Mouse (Mus musculus) embryonic fibroblast, embryonic 13.5 days (primary cell): ENCODE results near the gene Rasgef1a. TPM values are rescaled to one million over a fixed set of nuclear protein-coding genes. Genes with fewer than 3 reads are reported as not detected.

Experiments
- H3K27ac ChIP-seq: 2 replicates; pipeline ENCODE4 v1.5.1; 2012; ENCODE audit warnings: low read length, control low read depth, inconsistent platforms; ENCODE audit not compliant: insufficient read depth
- H3K4me1 ChIP-seq: 2 replicates; pipeline ENCODE4 v1.6.1; 2011; ENCODE audit warnings: low read length; ENCODE audit not compliant: control insufficient read depth, insufficient read depth
- H3K4me3 ChIP-seq: 2 replicates; pipeline ENCODE4 v1.5.1; 2011; ENCODE audit warnings: mild to moderate bottlenecking, control low read depth, low read length; ENCODE audit not compliant: insufficient read depth
- CTCF ChIP-seq: IDR thresholded peaks from 2 replicates; pipeline ENCODE4 v1.5.1; 2011; ENCODE audit warnings: mild to moderate bottlenecking, control low read depth, low read length, moderate library complexity, borderline replicate concordance; ENCODE audit not compliant: insufficient read depth
- POLR2A ChIP-seq: IDR thresholded peaks from 2 replicates; pipeline ENCODE4 v1.6.1; 2011; ENCODE audit warnings: low read depth, mild to moderate bottlenecking, control low read depth, low read length, moderate library complexity
- polyA plus RNA-seq: library from polyadenylated mRNA; stranded (reverse); fragments of >200 nt; gene quantifications from 2 replicates; pipeline ENCODE4 v1.2.4, GENCODE M21; 2011; ENCODE audit warnings: low read depth; ENCODE audit not compliant: missing spikeins, insufficient read length

Rasgef1a gene
- polyA plus RNA-seq, 1 experiment = not detected

DNA sequence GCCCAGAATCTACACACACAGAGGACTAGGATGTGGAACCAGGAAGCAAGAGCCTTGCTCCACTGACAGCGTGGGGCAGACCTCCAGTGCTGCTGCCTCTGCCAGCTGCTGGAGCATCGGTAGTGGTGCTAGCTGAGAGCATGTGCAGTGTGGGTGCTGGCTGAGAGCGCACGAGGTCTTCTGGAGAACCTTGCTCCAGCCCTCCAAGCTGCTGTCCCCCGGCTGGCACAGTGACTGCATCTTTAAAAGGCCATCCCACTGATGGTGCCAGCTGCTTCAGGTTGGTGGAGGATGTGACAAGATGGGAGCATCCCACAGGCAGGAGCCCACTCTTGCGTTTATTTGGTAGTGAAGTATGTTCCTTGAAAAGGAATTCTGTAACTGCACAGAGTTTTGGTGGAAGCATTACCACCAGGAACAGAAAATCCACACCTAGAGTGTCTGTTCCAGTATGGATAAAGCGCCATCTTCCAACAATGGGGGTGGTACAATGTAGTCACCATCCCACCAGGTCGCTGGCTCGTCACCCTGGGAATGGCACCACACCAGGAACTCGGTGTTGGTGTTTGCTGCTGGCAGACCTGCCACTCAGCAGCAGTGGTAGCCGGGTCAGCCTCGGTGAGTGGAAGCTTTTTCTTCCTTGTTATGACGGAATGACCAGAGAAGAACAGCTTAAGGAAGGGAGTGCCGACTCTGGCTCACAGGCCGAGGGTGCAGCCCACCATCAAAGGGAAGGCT, 11.8 kb downstream of the Rasgef1a start:
- TF ChIP-seq POLR2A = no peak
- TF ChIP-seq CTCF = no peak
- H3K4me3 ChIP-seq = no peak overlapping the region
- no peaks in the 10 kb centered on the region for H3K4me1 ChIP-seq
- no peak overlapping the region for H3K27ac ChIP-seq

DNA sequence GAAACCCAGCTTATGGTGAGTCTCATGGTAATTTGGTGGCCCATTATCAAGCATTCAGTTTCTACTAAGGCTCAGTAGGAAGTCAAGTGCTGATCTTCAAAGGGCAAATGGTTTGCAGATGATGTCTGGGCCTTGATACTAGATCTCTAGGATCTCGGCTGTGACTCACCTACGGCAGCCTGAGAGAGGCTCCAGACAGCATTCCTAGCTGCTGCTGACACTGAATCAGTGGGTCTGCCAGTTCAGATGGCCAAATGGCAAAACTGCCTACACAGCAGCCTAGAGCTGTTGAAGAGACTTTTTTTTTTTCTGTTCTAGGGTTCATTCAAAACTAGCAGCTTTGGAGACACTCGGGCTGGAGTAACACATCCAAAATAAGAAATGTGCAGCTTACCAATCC, 15.8 kb downstream of the Rasgef1a start:
- Histone ChIP-seq H3K27ac (no peak overlapping the region), H3K4me3 (no peak overlapping the region), H3K4me1 (no peaks in the 10 kb centered on the region)
- TF ChIP-seq POLR2A (no peak), CTCF (no peak)

DNA sequence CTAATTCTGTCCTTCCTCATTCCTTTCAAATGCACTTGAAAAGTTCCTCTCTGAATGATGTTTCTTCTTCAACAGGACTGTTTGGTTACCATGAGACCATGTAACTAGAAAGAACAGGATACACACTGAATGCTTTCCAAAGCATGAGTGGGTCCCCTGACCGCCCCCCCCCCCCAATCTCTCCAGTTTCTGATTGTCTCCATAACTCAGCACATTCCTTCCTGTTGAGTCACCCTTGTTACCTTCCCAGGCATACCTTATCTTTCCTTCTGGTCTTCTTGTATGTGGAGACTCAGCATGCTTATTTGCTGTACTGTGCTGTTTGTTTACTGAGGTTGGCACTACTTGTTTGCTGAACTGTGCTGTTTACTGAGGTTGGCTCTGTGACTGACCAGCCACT, 20.2 kb downstream of the Rasgef1a start:
- TF ChIP-seq CTCF = no peak
- TF ChIP-seq POLR2A = no peak
- Histone ChIP-seq H3K4me1 (no peaks in the 10 kb centered on the region), H3K27ac (no peak overlapping the region), H3K4me3 (no peak overlapping the region)

DNA sequence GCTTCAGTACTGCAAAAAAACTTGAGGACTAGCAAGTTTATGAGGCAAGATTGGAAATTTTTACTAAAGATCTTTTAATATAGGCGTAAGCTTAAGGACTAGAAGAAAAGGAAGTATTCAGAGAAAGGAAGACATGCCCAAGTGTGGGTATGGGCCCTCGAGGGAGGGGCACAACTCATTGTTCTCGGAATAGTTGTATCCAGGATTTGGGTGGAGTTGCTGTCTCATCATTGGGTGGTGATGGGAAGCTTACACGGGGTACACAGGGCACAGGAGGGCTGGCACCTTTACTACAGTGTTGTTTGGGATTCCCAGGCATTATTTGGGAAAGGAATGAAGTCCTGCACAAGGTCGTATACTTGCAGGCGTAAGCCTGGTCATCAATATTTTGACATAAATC, 24.4 kb downstream of the Rasgef1a start:
- H3K4me3 ChIP-seq = no peak overlapping the region
- no peak overlapping the region for H3K27ac ChIP-seq
- TF ChIP-seq CTCF (no peak), POLR2A (no peak)
- no peaks in the 10 kb centered on the region for H3K4me1 ChIP-seq

DNA sequence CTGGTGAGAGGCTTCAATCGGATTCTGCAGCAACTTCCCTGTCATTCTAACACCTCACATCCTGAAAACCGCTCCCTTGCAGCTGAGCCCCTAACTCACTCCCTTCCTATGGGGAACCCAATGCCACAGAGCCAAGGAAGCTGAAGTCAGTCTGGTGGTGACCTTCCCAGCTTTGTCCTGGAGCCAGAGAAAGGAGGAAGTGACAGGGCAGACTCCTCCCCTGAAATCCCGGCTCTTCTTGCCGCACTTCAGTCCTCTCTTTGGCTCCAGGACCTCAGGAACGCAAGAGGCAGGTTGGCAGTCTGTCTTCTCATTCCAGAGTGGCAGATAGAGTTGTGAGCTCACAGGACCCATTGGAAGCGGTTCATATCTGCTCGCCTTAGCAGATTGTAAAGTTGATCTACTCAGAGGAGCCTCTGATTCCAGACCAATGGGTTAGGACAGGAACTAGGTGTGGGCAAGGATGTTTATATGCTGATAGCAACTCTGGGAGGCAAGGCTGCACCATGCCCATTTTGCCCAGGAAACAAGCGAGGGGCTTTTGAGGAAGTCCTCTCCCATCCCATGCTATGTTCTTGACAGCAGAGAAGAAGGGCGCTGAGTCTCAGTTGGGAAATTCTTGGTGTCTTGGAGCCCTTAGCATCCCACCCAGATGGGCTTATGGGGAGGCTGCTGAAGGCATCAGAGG, 25.0 kb downstream of the Rasgef1a start:
- Histone ChIP-seq H3K4me3 (no peak overlapping the region), H3K4me1 (no peaks in the 10 kb centered on the region), H3K27ac (no peak overlapping the region)
- TF ChIP-seq POLR2A (no peak), CTCF (no peak)

DNA sequence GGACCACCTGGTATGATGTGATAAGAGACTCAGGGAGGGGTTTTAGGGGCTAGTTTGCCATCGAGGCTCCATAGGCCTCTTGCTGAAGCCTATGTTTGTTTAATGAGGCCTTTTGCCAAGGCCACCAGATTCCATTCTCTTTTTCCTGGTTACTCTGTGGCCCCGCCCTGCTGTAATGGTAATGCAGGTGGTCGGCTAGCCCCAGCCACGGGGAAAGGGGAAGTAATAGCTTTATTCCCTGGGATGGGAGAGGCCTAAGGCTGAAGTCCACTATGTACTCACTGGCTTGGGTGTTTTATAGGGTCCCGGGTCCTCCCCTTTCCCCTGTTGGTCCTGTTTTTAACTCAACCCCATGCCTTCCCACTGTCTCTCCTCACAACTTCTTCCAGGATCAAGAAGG, 25.6 kb downstream of the Rasgef1a start:
- Histone ChIP-seq H3K4me3 (no peak overlapping the region), H3K4me1 (no peaks in the 10 kb centered on the region), H3K27ac (no peak overlapping the region)
- no peak for TF ChIP-seq POLR2A

DNA sequence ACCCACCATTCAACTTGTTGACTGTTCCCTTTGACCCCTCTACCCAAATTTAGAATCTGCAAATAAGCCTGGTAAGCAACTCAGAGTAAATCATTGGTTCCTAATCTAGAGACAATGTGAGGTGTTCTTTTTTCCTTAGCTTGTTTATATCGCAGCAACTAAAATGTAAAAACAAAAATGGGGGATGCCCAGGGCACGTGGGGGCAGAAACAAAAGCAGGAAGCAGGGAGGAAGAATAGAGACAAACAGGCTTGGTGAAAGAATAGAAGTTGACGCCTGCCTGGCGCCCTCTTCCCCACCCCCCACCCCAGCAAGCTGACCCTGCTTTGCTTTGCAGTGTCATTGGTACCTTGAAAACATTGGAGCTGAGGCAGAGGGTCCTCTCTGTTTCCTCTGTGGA, 33.9 kb downstream of the Rasgef1a start:
- no peak for TF ChIP-seq POLR2A
- TF ChIP-seq CTCF = no peak

DNA sequence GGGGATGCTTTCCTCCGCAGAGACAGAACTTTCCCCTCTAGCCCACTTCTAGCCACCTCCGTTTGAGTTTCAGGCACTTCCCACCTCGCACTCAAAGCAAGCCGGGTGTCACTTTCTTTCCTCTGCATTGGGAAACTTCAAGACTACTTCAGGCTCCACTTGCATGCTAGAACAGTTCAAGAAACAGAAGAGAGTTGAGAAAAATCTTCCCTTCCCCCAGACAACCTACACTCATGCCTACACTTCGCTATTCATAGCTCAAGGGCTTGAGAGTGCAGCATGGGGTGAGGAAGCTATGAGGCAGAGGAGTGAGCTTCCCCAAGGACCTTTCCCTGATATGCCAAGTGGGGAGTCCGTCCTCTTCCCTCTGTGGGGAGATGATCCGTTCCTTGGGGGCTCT, 34.7 kb downstream of the Rasgef1a start:
- Histone ChIP-seq H3K4me1 (no peaks in the 10 kb centered on the region), H3K4me3 (no peak overlapping the region), H3K27ac (no peak overlapping the region)
- TF ChIP-seq CTCF (no peak), POLR2A (no peak)

More for the DNA sequence above, 33.9 kb downstream of the Rasgef1a start:
- no peak overlapping the region for H3K4me3 ChIP-seq
- H3K27ac ChIP-seq = no peak overlapping the region
- no peaks in the 10 kb centered on the region for H3K4me1 ChIP-seq

DNA sequence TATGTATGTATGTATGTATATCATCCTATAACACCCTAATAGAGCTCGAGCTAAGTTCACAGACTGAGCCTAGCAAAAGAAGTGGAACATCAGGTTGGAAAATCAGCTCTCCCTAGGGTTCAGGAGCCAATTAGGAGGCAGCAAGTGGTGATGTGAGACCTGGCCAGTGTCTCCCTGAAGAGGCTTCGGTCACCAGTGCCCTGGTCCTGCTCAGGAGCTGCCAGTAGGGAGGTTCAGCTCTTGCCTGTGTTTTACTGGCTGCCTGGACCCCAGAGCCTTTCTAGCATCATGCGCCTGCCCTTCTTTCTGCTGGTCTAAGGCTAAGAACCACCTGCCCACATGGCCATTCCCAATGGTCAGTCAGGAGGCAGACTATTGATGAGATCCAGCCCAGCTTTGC, 35.3 kb downstream of the Rasgef1a start:
- TF ChIP-seq CTCF (no peak), POLR2A (no peak)

DNA sequence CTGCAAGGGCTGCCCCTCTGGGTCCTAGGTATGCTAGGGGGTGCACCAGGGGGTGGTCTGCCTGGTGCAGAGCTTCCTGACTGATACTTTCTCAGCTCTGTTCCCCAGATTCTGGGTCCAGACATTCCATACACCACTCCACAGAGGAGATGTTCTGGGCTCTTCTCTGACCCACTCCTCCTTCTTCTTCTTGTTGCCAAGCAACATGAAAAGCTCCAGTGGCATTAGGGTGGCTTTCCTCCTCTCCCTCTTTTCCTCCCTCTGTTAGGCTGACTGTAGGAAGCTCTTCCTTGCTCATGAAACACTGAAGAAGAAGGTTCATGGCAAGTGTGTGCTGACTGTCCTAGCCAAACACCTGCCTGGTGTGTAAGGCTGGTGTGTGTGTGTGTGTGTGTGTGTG, 35.7 kb downstream of the Rasgef1a start:
- no peaks in the 10 kb centered on the region for H3K4me1 ChIP-seq
- TF ChIP-seq CTCF (no peak), POLR2A (no peak)

More for the DNA sequence above, 35.3 kb downstream of the Rasgef1a start:
- no peak overlapping the region for H3K27ac ChIP-seq
- H3K4me3 ChIP-seq = no peak overlapping the region
- H3K4me1 ChIP-seq = no peaks in the 10 kb centered on the region

More for the DNA sequence above, 35.7 kb downstream of the Rasgef1a start:
- H3K4me3 ChIP-seq = no peak overlapping the region
- no peak overlapping the region for H3K27ac ChIP-seq
